Mouse (Mus musculus) stomach, postnatal 0 days (tissue): ENCODE measurements around the gene Mical1.

ENCODE experiments used
- CTCF ChIP-seq: IDR thresholded peaks from 2 replicates; pipeline ENCODE4 v1.5.1; 2016; ENCODE audit warnings: antibody characterized with exemption, low read depth, mild to moderate bottlenecking, moderate library complexity
- EP300 ChIP-seq: optimal IDR thresholded peaks from 2 replicates; pipeline ENCODE3; 2016; ENCODE audit warnings: antibody characterized with exemption

GRCm38 (mm10) chr10:41514301-41514700 lies 38.2 kb downstream of the Mical1 start:
- TF ChIP-seq CTCF = no peak
- no peak for TF ChIP-seq EP300
